Mouse (Mus musculus) left cerebral cortex, adult 2 months (tissue): ENCODE results near the gene Zic4. TPM values are rescaled to one million over a fixed set of nuclear protein-coding genes. Genes with fewer than 3 reads are reported as not detected.

ENCODE experiments used
- DNase-seq, 2 experiments: peaks; one replicate each; pipeline ENCODE4 v3.0.0; 2021 to 2022; ENCODE audit warnings: low spot score in 2 of 2, mixed read lengths in 1 of 2; ENCODE audit errors: extremely low spot score in 1 of 2
- H3K27ac ChIP-seq: fragments of 200-600 bp; 2 replicates; pipeline ENCODE4 v1.8.1; 2022
- H3K4me3 ChIP-seq: fragments of 200-600 bp; 2 replicates; pipeline ENCODE4 v1.8.1; 2022
- CTCF ChIP-seq: fragments of 200-600 bp; IDR thresholded peaks from 2 replicates; pipeline ENCODE4 v1.8.1; 2022; ENCODE audit warnings: antibody characterized with exemption, mild to moderate bottlenecking, moderate library complexity
- intact Hi-C: fragments of 180-260 bp; cut with DNase I; formaldehyde crosslinking; loops from one replicate; pipeline ENCODE4 v1.15.1; 2025
- long read RNA-seq, 2 experiments: library from polyadenylated mRNA; stranded (forward); transcript quantifications; one replicate each; pipeline ENCODE4 v2.0.0; 2021; ENCODE audit warnings: borderline mapping rate in 2 of 2
- total RNA-seq, 2 experiments: library from RNA; stranded (reverse); gene quantifications; 2 replicates each; pipeline ENCODE4 v1.2.3; 2021

Gene Zic4
- total RNA-seq, result 1 to 10 TPM; 4.0 to 4.6 TPM
- long read RNA-seq, experiment 1, partial matches to known transcripts, result 0 of 3 reads
- long read RNA-seq, experiment 1, other reads (novel, unspliced or antisense), result 2 of 3 reads
- long read RNA-seq, experiment 2, partial matches to known transcripts, result 1 of 1 reads
- long read RNA-seq, experiment 2, other reads (novel, unspliced or antisense), result 0 of 1 reads

DNA sequence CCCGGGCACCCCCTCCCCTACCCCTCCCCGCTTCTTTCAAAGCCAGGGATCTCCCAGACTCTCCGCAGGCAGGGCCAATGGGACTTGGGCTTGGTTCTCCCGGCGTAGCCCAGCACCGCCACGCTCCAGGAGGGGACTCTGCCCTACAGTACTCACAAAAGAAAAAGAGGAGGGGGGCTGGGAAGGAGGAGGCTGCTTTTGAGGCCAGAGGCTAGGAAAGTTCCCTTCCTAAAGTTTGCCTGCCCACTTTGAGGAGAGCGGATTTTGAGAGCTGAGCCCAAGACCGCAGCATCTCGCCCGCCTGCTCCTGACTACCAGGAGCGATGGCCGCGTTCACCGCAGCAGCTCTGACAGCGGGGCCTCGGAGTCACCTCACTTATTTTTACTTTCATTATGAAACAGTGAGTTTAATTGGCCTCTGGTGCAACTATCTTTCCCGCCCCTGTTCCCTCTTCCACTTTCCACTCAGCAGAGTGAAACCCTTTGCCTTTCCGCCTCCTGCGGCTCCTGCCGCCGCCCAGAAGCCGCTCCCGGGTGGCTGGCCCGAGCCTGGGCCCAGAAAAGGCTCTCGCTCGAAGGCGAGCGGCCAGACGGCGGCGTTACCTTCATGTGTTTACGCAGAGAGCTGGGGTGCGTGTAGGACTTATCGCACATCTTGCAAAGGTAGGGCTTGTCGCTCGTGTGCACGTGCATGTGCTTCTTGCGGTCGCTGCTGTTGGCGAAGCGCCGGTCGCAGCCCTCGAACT, at the start of gene Zic4:
Gene Zic4, plus strand, starts transcription at position 558 of the 746 bp plus-strand sequence.
- TF ChIP-seq CTCF, result no peak
- DNase-seq, result no peak
- intact Hi-C loops, result loop anchor here (5.0 kb wide), 1 partner anchor 230 kb away; no protein-coding TSS in a partner anchor
- no peak within 1 kb of the TSS; the same call in 1 of the 2 replicates for H3K27ac ChIP-seq
- H3K4me3 ChIP-seq, result peak within 1 kb of the TSS; percentile 36

DNA sequence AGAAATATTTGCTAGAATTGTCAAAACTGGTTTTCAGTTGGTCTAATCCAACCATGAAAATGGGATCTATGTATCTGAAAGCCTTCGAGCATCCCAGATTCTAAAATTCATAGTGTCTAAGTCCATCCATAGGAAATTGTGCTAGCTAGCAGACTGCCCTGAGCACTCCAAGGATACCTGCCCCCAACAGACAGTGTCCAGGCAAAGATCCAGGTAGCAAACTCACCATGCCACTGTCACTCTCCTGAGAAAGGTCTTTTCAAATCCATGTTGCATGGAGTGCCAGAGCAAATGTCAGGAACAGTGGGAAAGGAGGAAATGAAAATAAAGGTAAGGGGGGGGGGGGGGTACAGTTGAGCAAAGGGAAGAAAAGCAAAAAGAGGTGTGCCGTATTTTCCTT, 14.6 kb upstream of the Zic4 start:
- Histone ChIP-seq H3K27ac (no peak overlapping the region), H3K4me3 (no peak overlapping the region)
- DNase-seq, result no peak
- no peak for TF ChIP-seq CTCF
- intact Hi-C loops, result no loop called here

GRCm38 (mm10) chr9:91348746-91349145, 13.5 kb upstream of the Zic4 start:
- no peak overlapping the region for H3K27ac ChIP-seq
- no peak for DNase-seq
- no peak overlapping the region for H3K4me3 ChIP-seq
- no peak for TF ChIP-seq CTCF
- intact Hi-C loops, result no loop called here

GRCm38 (mm10) chr9:91350211-91350791, 11.9 kb upstream of the Zic4 start:
- Histone ChIP-seq H3K4me3 (no peak overlapping the region), H3K27ac (peak overlapping the region; percentile 60; the same call in 1 of the 2 replicates)
- DNase-seq, result no peak
- intact Hi-C loops, result no loop called here
- TF ChIP-seq CTCF, result no peak

- H3K27ac ChIP-seq, result peak overlapping the region; percentile 60; the same call in 1 of the 2 replicates
- TF ChIP-seq CTCF, result no peak
- intact Hi-C loops, result no loop called here
- H3K4me3 ChIP-seq, result no peak overlapping the region
- DNase-seq, result no peak
Measured at GRCm38 (mm10) chr9:91350861-91351291, 11.3 kb upstream of the Zic4 start.

DNA sequence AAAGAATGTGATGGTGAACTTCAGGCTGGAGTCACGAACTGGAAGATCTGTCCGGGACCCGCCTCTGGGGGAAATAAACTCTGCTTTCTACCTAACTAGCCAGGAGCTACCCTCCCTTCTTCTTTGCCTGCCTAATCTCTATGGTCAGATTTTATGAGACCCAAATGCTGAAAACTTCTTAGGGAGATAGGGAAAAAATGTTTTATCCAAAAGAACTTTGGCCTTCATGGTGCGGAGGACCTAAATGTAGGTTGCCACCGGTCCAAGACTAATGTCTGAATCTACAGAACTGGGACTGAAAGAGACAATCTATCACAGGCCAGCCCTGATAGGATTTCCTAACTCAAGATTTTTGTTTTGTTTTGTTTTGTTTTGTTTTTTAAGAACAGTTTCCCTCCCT, 10.9 kb upstream of the Zic4 start:
- TF ChIP-seq CTCF, result no peak
- intact Hi-C loops, result no loop called here
- Histone ChIP-seq H3K27ac (peak overlapping the region; percentile 60; the same call in 1 of the 2 replicates), H3K4me3 (no peak overlapping the region)
- DNase-seq, result no peak

DNA sequence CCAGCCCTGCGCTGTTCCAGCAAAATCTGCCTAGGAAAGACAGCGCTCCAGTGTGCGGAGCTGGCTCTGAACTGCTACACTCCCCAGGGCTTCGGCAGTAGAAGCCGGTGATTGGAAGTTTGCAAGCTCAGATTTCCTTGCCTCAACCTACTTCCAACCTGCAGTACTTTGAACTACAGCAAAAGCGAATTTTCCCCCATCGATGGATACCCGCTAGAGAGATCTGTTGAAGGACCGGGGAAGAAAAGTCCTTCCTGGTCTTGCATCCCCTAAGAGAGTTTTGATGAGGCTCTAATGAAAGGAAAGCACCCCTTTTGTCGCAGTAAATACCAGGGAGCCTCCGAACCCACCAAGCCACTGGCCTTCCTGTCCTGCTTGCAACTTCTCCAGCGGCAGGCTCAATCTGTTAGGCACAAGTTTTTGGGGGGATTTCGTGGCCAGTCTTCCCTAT, 10.2 kb upstream of the Zic4 start:
- H3K4me3 ChIP-seq, result no peak overlapping the region; the same call in 1 of the 2 replicates

GRCm38 (mm10) chr9:91352786-91353185, 9.4 kb upstream of the Zic4 start:
- intact Hi-C loops, result no loop called here
- TF ChIP-seq CTCF, result no peak
- peak overlapping the region; percentile 53; the same call in 1 of the 2 replicates for H3K27ac ChIP-seq
- no peak for DNase-seq
- H3K4me3 ChIP-seq, result no peak overlapping the region

More for the DNA sequence above, 10.2 kb upstream of the Zic4 start:
- no peak for DNase-seq
- no peak for TF ChIP-seq CTCF
- intact Hi-C loops, result no loop called here
- H3K27ac ChIP-seq, result peak overlapping the region; percentile 53; the same call in 1 of the 2 replicates

DNA sequence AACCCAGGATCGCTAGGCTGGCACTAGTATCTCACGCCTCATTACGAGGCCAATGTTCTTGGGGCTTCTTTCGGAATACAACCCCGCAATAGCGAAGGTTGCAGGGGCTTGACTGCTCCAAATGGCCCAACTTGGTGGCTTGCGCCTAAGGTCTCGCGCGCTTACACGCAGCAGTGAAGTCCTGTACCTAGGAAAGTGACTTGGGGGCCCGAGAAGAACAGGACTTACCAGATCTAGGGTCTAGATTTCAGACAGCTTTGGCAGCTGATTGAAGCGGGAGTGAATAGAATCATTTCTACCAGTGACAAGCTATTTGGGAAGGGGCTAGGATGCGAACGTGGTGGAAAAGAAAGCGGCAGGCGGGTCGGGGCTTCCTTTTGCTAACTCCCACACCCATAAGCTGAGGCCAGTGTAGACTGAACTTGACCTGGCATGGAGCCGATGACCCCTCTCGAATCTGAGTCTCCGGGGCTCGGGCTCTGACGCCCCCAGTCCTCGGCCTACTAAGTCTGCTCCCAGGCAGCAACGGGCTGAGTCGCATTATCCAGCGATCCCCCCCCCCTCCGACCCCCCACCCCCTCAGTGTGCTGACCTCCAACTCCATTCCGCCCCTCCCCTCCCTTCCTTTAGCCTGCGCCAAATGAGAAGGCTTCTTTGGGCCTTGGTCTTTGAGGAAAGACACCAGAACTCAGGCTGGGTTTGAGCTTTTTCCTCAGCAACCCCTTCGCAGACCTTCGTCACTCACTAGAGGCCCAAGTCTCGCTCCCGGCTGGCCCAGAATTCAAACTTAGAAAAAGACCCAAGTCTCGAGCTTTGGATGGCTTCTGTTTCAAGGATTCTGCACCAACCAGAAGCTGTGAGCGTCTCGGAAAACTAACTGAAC, 8.4 kb upstream of the Zic4 start:
- no peak for TF ChIP-seq CTCF
- no peak overlapping the region for H3K4me3 ChIP-seq
- DNase-seq, result no peak
- intact Hi-C loops, result no loop called here
- H3K27ac ChIP-seq, result peak overlapping the region; percentile 40; the same call in 1 of the 2 replicates

DNA sequence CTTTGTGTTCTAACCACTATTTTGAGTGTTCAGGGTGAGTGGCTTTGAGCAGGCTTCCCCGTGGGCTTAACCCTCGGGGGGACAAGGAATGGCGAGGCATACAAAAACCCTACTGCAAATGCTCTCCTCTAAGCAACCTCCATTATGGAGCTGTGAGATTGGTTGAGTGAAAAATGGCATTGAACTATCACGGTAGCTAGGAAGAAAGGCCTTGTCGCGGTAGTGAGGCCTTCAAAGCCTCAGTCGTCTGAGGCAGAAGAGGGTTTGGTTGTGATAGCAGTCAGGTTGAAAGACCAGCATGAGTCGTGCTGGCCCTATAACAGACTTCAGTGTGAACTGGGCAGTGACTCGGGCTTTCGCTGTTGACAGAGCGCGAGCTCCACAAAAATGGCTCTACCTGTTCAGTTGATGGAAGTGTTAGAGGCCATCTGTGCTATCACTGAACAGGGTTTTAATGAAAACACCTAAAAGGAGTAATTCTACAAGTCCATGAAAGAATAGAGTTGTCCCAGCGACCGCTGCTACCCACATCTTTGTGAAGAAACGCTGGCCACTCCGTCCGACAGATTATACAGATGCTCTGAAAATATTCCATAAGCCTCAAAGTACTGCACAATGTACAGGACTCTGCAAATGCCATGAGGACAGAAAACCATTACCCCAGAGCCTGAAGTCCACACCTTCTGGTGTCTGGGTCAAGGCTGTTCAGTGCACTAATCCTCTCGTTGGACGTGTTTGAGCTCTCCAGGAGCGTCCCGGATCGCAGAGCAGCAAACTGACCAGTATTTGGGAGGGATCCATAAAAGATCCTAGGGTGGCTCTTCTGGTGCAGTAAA, 7.6 kb upstream of the Zic4 start:
- intact Hi-C loops, result loop anchor here (5.0 kb wide), 1 partner anchor 657 kb away; no protein-coding TSS in a partner anchor

More for the DNA sequence above, 7.6 kb upstream of the Zic4 start:
- H3K27ac ChIP-seq, result no peak overlapping the region
- no peak for DNase-seq
- no peak for TF ChIP-seq CTCF
- H3K4me3 ChIP-seq, result no peak overlapping the region
